Comparison of ENCODE assay signal across 10 mouse cellular contexts in genomic region chr2:75246082-75246743, GRCm38 (mm10).
DNase-seq lines count a peak whose midpoint lies in the region; ATAC-seq lines count a peak whose summit lies in the region.
"Had no signal": no experiment of that assay in that cellular context is flagged by ENCODE, and none has a peak within 500 bp of the region (broad histone marks: within the 10 kb centered on the region; RNA-seq: fewer than 3 reads in every experiment).

No protein-coding gene starts in this region.

- DNase-seq in forebrain, embryonic 11.5 days (ENCODE audit: low spot score) = peak; percentile 62
- DNase-seq in forebrain, embryonic 10.5 days (ENCODE audit: extremely low spot score, low spot score) = no peak
- peak; percentile 22 for DNase-seq in neural tube, embryonic 11.5 days (ENCODE audit: low spot score)
- no peak for DNase-seq in neural tube, embryonic 10.5 days (ENCODE audit: extremely low spot score, low spot score)
- peak; percentile 64 for DNase-seq in hindbrain, embryonic 14.5 days (ENCODE audit: low spot score)
- no peak for DNase-seq in cerebellum, adult 11-12 months
- DNase-seq in adrenal gland, adult (ENCODE audit: inconsistent age in 2 of 2, low spot score in 1 of 2) = no peak

- ATAC-seq in forebrain, embryonic 11.5 days (replicated peaks; ENCODE audit: low FRiP score) = peak; percentile 88
- peak; percentile 67 for ATAC-seq in neural tube, embryonic 11.5 days (ENCODE audit: insufficient read depth, low FRiP score, low TSS enrichment)
- ATAC-seq in hindbrain, embryonic 14.5 days (ENCODE audit: low FRiP score) = peak; percentile 86
- peak; percentile 56; the same call in 1 of the 2 replicates for ATAC-seq in neural tube, embryonic 15.5 days (ENCODE audit: low FRiP score)
- ATAC-seq: activated CD4-positive, CD25-positive, alpha-beta regulatory T cell, adult 4 months had no signal

- H3K4me1 ChIP-seq in forebrain, embryonic 11.5 days (replicated peaks; ENCODE audit: control insufficient read depth, insufficient read depth, low read length) = peaks cover 5% of the 10 kb centered on the region; the same call in 1 of the 2 replicates
- peaks cover 27% of the 10 kb centered on the region for H3K4me1 ChIP-seq in forebrain, embryonic 10.5 days
- 0 out of 2 replicates have a peak, but pooled peaks cover 3% of the 10 kb centered on the region for H3K4me1 ChIP-seq in neural tube, embryonic 11.5 days (ENCODE audit: control insufficient read depth, insufficient read depth, low read length)
- peaks cover 26% of the 10 kb centered on the region for H3K4me1 ChIP-seq in hindbrain, embryonic 14.5 days (replicated peaks; ENCODE audit: control insufficient read depth, insufficient read depth, low read length)
- H3K4me1 ChIP-seq in neural tube, embryonic 15.5 days = peaks cover 26% of the 10 kb centered on the region

- H3K9me3 ChIP-seq in forebrain, embryonic 11.5 days (ENCODE audit: control insufficient read depth, low read length) = no peaks in the 10 kb centered on the region
- no peaks in the 10 kb centered on the region for H3K9me3 ChIP-seq in forebrain, embryonic 10.5 days
- no peaks in the 10 kb centered on the region for H3K9me3 ChIP-seq in neural tube, embryonic 11.5 days (ENCODE audit: control insufficient read depth, low read length)
- no peaks in the 10 kb centered on the region for H3K9me3 ChIP-seq in hindbrain, embryonic 14.5 days (ENCODE audit: control insufficient read depth, low read length)
- no peaks in the 10 kb centered on the region for H3K9me3 ChIP-seq in neural tube, embryonic 15.5 days (replicated peaks)

- no peak overlapping the region for H3K4me3 ChIP-seq in forebrain, embryonic 11.5 days (ENCODE audit: low read depth, low read length)
- H3K4me3 ChIP-seq in forebrain, embryonic 10.5 days = no peak overlapping the region; the same call in 1 of the 2 replicates
- no peak overlapping the region for H3K4me3 ChIP-seq in neural tube, embryonic 11.5 days (ENCODE audit: low read depth, low read length)
- no peak overlapping the region for H3K4me3 ChIP-seq in hindbrain, embryonic 14.5 days (replicated peaks; ENCODE audit: low read length)
- H3K4me3 ChIP-seq in neural tube, embryonic 15.5 days (replicated peaks) = no peak overlapping the region
- H3K4me3 ChIP-seq: erythroblast, embryonic 14.5 days had no signal

- no peaks in the 10 kb centered on the region for H3K36me3 ChIP-seq in forebrain, embryonic 11.5 days (ENCODE audit: control insufficient read depth, insufficient read depth, low read length)
- no peaks in the 10 kb centered on the region for H3K36me3 ChIP-seq in forebrain, embryonic 10.5 days (replicated peaks)
- no peaks in the 10 kb centered on the region for H3K36me3 ChIP-seq in neural tube, embryonic 11.5 days (ENCODE audit: control insufficient read depth, insufficient read depth, low read length)
- H3K36me3 ChIP-seq in hindbrain, embryonic 14.5 days (replicated peaks; ENCODE audit: control insufficient read depth, insufficient read depth) = no peaks in the 10 kb centered on the region
- H3K36me3 ChIP-seq in neural tube, embryonic 15.5 days = no peaks in the 10 kb centered on the region

- H3K27me3 ChIP-seq in forebrain, embryonic 11.5 days (ENCODE audit: control insufficient read depth, insufficient read depth, low read length) = no peaks in the 10 kb centered on the region
- H3K27me3 ChIP-seq in forebrain, embryonic 10.5 days (ENCODE audit: poor library complexity, severe bottlenecking) = no peaks in the 10 kb centered on the region
- no peaks in the 10 kb centered on the region for H3K27me3 ChIP-seq in neural tube, embryonic 11.5 days (ENCODE audit: control insufficient read depth, insufficient read depth, low read length)
- no peaks in the 10 kb centered on the region for H3K27me3 ChIP-seq in hindbrain, embryonic 14.5 days (ENCODE audit: control insufficient read depth, insufficient read depth, low read length)
- no peaks in the 10 kb centered on the region for H3K27me3 ChIP-seq in neural tube, embryonic 15.5 days (replicated peaks)

- H3K4me2 ChIP-seq in forebrain, embryonic 11.5 days (ENCODE audit: low read depth, low read length, severe bottlenecking) = no peak overlapping the region
- no peak overlapping the region for H3K4me2 ChIP-seq in neural tube, embryonic 11.5 days (ENCODE audit: low read depth)
- peak overlapping the region; percentile 36 for H3K4me2 ChIP-seq in hindbrain, embryonic 14.5 days (replicated peaks)
- H3K4me2 ChIP-seq in neural tube, embryonic 15.5 days = peak overlapping the region; percentile 45

- H3K27ac ChIP-seq in forebrain, embryonic 11.5 days (ENCODE audit: low read depth, low read length) = peak overlapping the region; percentile 60; the same call in 1 of the 2 replicates
- H3K27ac ChIP-seq in forebrain, embryonic 10.5 days = no peak overlapping the region
- H3K27ac ChIP-seq in neural tube, embryonic 11.5 days (ENCODE audit: low read depth, low read length) = no peak overlapping the region
- H3K27ac ChIP-seq in hindbrain, embryonic 14.5 days = peak overlapping the region; percentile 86
- peak overlapping the region; percentile 78 for H3K27ac ChIP-seq in neural tube, embryonic 15.5 days (replicated peaks)

- WGBS in forebrain, embryonic 11.5 days = 26% methylated on average over 12 of the region's 12 CpGs
- whole genome bisulfite sequencing in forebrain, embryonic 10.5 days = 53% methylated on average over 12 of the region's 12 CpGs
- 34% methylated on average over 12 of the region's 12 CpGs for WGBS in neural tube, embryonic 11.5 days
- 9% methylated on average over 12 of the region's 12 CpGs for WGBS in hindbrain, embryonic 14.5 days
- WGBS in neural tube, embryonic 15.5 days = 13% methylated on average over 12 of the region's 12 CpGs

- H3K9ac ChIP-seq in forebrain, embryonic 11.5 days (ENCODE audit: low read length) = no peak overlapping the region
- no peak overlapping the region for H3K9ac ChIP-seq in neural tube, embryonic 11.5 days (ENCODE audit: low read length)
- H3K9ac ChIP-seq in hindbrain, embryonic 14.5 days = no peak overlapping the region
- H3K9ac ChIP-seq in neural tube, embryonic 15.5 days (replicated peaks) = 0 out of 2 replicates have a peak overlapping the region, but pooled peaks have one; percentile 10

Comparison
In these comparisons a context has a peak if more than half of its experiments do, and no peak if none do; other contexts are left out.
1. DNase-seq: peak in forebrain, embryonic 11.5 days (single experiment), neural tube, embryonic 11.5 days (single experiment) and hindbrain, embryonic 14.5 days (single experiment); none in forebrain, embryonic 10.5 days (single experiment), neural tube, embryonic 10.5 days (single experiment), cerebellum, adult 11-12 months (single experiment) and adrenal gland, adult (0 of 2).
2. H3K27ac ChIP-seq: peak in forebrain, embryonic 11.5 days (single experiment), hindbrain, embryonic 14.5 days (single experiment) and neural tube, embryonic 15.5 days (single experiment); none in forebrain, embryonic 10.5 days (single experiment) and neural tube, embryonic 11.5 days (single experiment).
3. H3K4me2 ChIP-seq: peak in hindbrain, embryonic 14.5 days (single experiment) and neural tube, embryonic 15.5 days (single experiment); none in forebrain, embryonic 11.5 days (single experiment) and neural tube, embryonic 11.5 days (single experiment).
4. Peak in every context shown above with its lines, with median percentiles within 50 percentile points of each other: ATAC-seq.